Mouse (Mus musculus): Measurements from ENCODE around the gene Txn2. TPM values are rescaled to one million over a fixed set of nuclear protein-coding genes. Genes with fewer than 3 reads are reported as not detected.
"Not testable (repeated sequence)": the region's sequence is repeated elsewhere in the genome, so short reads cannot be mapped to it uniquely, and the experiment has no call there.

The Txn2 gene
- polyA plus RNA-seq, 1 experiment from 2014 or later = 234 TPM

- no peak overlapping the region for H3K9ac ChIP-seq (ENCODE audit: low read depth, low read length)
- H3K36me3 ChIP-seq (ENCODE audit: control insufficient read depth, insufficient read depth, low read length) = no peaks in the 10 kb centered on the region
- no peak overlapping the region for H3K27ac ChIP-seq (replicated peaks; ENCODE audit: low read depth, low read length)
- H3K4me1 ChIP-seq (ENCODE audit: control insufficient read depth, insufficient read depth, low read length) = no peaks in the 10 kb centered on the region
- H3K4me2 ChIP-seq (ENCODE audit: low read depth, low read length) = no peak overlapping the region
- H3K27me3 ChIP-seq (replicated peaks; ENCODE audit: control insufficient read depth, insufficient read depth, low read length) = no peaks in the 10 kb centered on the region
- no peak overlapping the region for H3K4me3 ChIP-seq (ENCODE audit: low read depth, low read length)
- 89% methylated on average over 9 of the region's 9 CpGs for WGBS
- no peaks in the 10 kb centered on the region for H3K9me3 ChIP-seq (ENCODE audit: control insufficient read depth, low read length)
- no peak for ATAC-seq (ENCODE audit: low read depth)
- no peak for DNase-seq (ENCODE audit: low spot score)
These were observed 54.0 kb downstream of the Txn2 start for GRCm38 (mm10) chr15:77874807-77875206.

- no peak overlapping the region for H3K4me2 ChIP-seq (ENCODE audit: low read depth, low read length)
- ATAC-seq (ENCODE audit: low read depth) = no peak
- no peak for DNase-seq (ENCODE audit: low spot score)
These were observed 54.5 kb downstream of the Txn2 start for GRCm38 (mm10) chr15:77874310-77874709.

GRCm38 (mm10) chr15:77873564-77873963 lies 55.2 kb downstream of the Txn2 start:
- no peaks in the 10 kb centered on the region for H3K9me3 ChIP-seq (ENCODE audit: control insufficient read depth, low read length)
- H3K4me2 ChIP-seq (ENCODE audit: low read depth, low read length) = no peak overlapping the region
- no peaks in the 10 kb centered on the region for H3K36me3 ChIP-seq (ENCODE audit: control insufficient read depth, insufficient read depth, low read length)
- WGBS = 70% methylated on average over 2 of the region's 2 CpGs
- H3K4me3 ChIP-seq (ENCODE audit: low read depth, low read length) = no peak overlapping the region
- H3K4me1 ChIP-seq (ENCODE audit: control insufficient read depth, insufficient read depth, low read length) = no peaks in the 10 kb centered on the region
- no peak overlapping the region for H3K9ac ChIP-seq (ENCODE audit: low read depth, low read length)
- no peak overlapping the region for H3K27ac ChIP-seq (replicated peaks; ENCODE audit: low read depth, low read length)
- H3K27me3 ChIP-seq (replicated peaks; ENCODE audit: control insufficient read depth, insufficient read depth, low read length) = no peaks in the 10 kb centered on the region
- ATAC-seq (ENCODE audit: low read depth) (no peak), DNase-seq (ENCODE audit: low spot score) (no peak)

More at GRCm38 (mm10) chr15:77874310-77874709, 54.5 kb downstream of the Txn2 start:
- Histone ChIP-seq H3K9me3 (ENCODE audit: control insufficient read depth, low read length) (no peaks in the 10 kb centered on the region), H3K4me3 (ENCODE audit: low read depth, low read length) (no peak overlapping the region), H3K27ac (replicated peaks; ENCODE audit: low read depth, low read length) (no peak overlapping the region), H3K36me3 (ENCODE audit: control insufficient read depth, insufficient read depth, low read length) (no peaks in the 10 kb centered on the region), H3K27me3 (replicated peaks; ENCODE audit: control insufficient read depth, insufficient read depth, low read length) (no peaks in the 10 kb centered on the region), H3K4me1 (ENCODE audit: control insufficient read depth, insufficient read depth, low read length) (no peaks in the 10 kb centered on the region), H3K9ac (ENCODE audit: low read depth, low read length) (no peak overlapping the region)
- WGBS = 60% methylated on average over 4 of the region's 4 CpGs

- H3K36me3 ChIP-seq (ENCODE audit: control insufficient read depth, insufficient read depth, low read length) = no peaks in the 10 kb centered on the region
- 83% methylated on average over 3 of the region's 3 CpGs for WGBS
- no peak for ATAC-seq (ENCODE audit: low read depth)
These were observed 55.8 kb downstream of the Txn2 start for GRCm38 (mm10) chr15:77872996-77873395.

GRCm38 (mm10) chr15:77868340-77868739 lies 60.5 kb downstream of the Txn2 start:
- Histone ChIP-seq H3K9me3 (ENCODE audit: control insufficient read depth, low read length) (no peaks in the 10 kb centered on the region), H3K27me3 (replicated peaks; ENCODE audit: control insufficient read depth, insufficient read depth, low read length) (no peaks in the 10 kb centered on the region), H3K4me2 (ENCODE audit: low read depth, low read length) (no peak overlapping the region), H3K4me3 (ENCODE audit: low read depth, low read length) (no peak overlapping the region), H3K9ac (ENCODE audit: low read depth, low read length) (no peak overlapping the region), H3K36me3 (ENCODE audit: control insufficient read depth, insufficient read depth, low read length) (no peaks in the 10 kb centered on the region), H3K4me1 (ENCODE audit: control insufficient read depth, insufficient read depth, low read length) (no peaks in the 10 kb centered on the region), H3K27ac (replicated peaks; ENCODE audit: low read depth, low read length) (no peak overlapping the region)
- DNase-seq (ENCODE audit: low spot score) = no peak
- no peak for ATAC-seq (ENCODE audit: low read depth)
- WGBS = 89% methylated on average over 5 of the region's 5 CpGs

More at GRCm38 (mm10) chr15:77872996-77873395, 55.8 kb downstream of the Txn2 start:
- no peak for DNase-seq (ENCODE audit: low spot score)
- no peaks in the 10 kb centered on the region for H3K27me3 ChIP-seq (replicated peaks; ENCODE audit: control insufficient read depth, insufficient read depth, low read length)
- H3K4me3 ChIP-seq (ENCODE audit: low read depth, low read length) = no peak overlapping the region
- H3K4me1 ChIP-seq (ENCODE audit: control insufficient read depth, insufficient read depth, low read length) = no peaks in the 10 kb centered on the region
- no peak overlapping the region for H3K4me2 ChIP-seq (ENCODE audit: low read depth, low read length)
- no peak overlapping the region for H3K9ac ChIP-seq (ENCODE audit: low read depth, low read length)
- H3K27ac ChIP-seq (replicated peaks; ENCODE audit: low read depth, low read length) = no peak overlapping the region
- H3K9me3 ChIP-seq (ENCODE audit: control insufficient read depth, low read length) = no peaks in the 10 kb centered on the region

- H3K4me3 ChIP-seq (ENCODE audit: low read depth, low read length); ATAC-seq (ENCODE audit: low read depth); DNase-seq (ENCODE audit: low spot score); H3K9me3 ChIP-seq (ENCODE audit: control insufficient read depth, low read length); H3K36me3 ChIP-seq (ENCODE audit: control insufficient read depth, insufficient read depth, low read length); H3K4me1 ChIP-seq (ENCODE audit: control insufficient read depth, insufficient read depth, low read length); H3K27me3 ChIP-seq (replicated peaks; ENCODE audit: control insufficient read depth, insufficient read depth, low read length); H3K9ac ChIP-seq (ENCODE audit: low read depth, low read length); H3K27ac ChIP-seq (replicated peaks; ENCODE audit: low read depth, low read length); H3K4me2 ChIP-seq (ENCODE audit: low read depth, low read length): not testable (repeated sequence)
- WGBS = 85% methylated on average over 7 of the region's 10 CpGs
These were observed 61.4 kb downstream of the Txn2 start for GRCm38 (mm10) chr15:77867231-77867968.

- no peak overlapping the region for H3K27ac ChIP-seq (replicated peaks; ENCODE audit: low read depth, low read length)
- DNase-seq (ENCODE audit: low spot score) (no peak), ATAC-seq (ENCODE audit: low read depth) (no peak)
- H3K4me1 ChIP-seq (ENCODE audit: control insufficient read depth, insufficient read depth, low read length) = no peaks in the 10 kb centered on the region
- H3K4me2 ChIP-seq (ENCODE audit: low read depth, low read length) = no peak overlapping the region
- H3K9me3 ChIP-seq (ENCODE audit: control insufficient read depth, low read length) = no peaks in the 10 kb centered on the region
- no peak overlapping the region for H3K4me3 ChIP-seq (ENCODE audit: low read depth, low read length)
- 58% methylated on average over 11 of the region's 11 CpGs for WGBS
- H3K27me3 ChIP-seq (replicated peaks; ENCODE audit: control insufficient read depth, insufficient read depth, low read length) = no peaks in the 10 kb centered on the region
- no peak overlapping the region for H3K9ac ChIP-seq (ENCODE audit: low read depth, low read length)
- no peaks in the 10 kb centered on the region for H3K36me3 ChIP-seq (ENCODE audit: control insufficient read depth, insufficient read depth, low read length)
These were observed 62.1 kb downstream of the Txn2 start for GRCm38 (mm10) chr15:77866583-77867220.
